Mouse (Mus musculus): Measurements from ENCODE around the gene Nmrk2.
"Not testable (repeated sequence)": the region's sequence is repeated elsewhere in the genome, so short reads cannot be mapped to it uniquely, and the experiment has no call there.

Nmrk2 gene

DNA sequence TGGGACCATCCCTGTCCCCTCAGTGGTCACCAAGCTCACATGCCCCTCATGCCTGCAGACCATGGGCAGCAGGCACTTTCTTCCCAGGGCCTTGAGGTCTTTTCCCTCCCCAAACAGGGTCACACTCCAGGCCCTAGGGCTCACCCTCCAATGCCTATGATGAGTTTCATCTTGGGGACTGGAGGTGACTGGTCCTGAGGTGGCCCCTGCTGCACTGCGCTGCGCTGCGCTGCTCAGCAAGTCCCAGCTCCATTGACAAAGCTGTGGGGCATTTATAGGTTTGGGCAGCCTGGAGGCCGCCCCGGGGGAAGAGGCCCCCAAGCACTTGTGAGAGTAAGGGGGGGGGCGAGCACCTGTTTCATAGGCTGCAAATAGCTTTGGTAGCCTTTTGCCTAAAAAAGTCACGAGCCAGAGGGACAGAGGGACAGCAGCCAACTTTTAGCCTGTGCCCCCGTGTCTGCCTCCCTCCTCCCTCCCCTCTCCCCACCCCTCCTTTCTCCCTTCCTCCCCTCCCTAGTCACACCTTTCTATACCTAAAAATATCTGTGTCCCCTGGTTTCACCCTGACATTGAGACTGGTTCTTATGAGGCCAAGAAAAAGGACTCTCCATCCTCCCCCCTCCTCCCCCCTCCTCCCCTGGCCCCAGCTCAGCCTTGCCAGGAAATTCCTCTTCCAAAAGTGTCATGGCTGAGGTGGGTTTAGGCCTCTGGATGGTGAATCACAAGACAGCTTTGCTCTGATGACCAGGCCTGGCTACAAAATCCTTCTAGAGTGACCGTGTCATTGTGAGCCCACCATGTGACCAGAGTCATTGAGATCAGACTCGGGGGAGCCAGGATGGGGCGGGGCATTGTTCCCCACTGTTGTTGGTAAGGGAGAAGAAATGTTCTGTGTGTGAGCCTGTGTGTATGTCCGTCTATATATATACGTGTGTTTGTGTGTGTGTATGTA is at the start of gene Nmrk2:
Nmrk2 (minus strand) TSS at position 245 of the 952 bp plus-strand sequence.
- no peak for DNase-seq (ENCODE audit: low spot score)

GRCm38 (mm10) chr10:81249442-81249841 is 47.6 kb upstream of the Nmrk2 start:
- DNase-seq (ENCODE audit: low spot score), result no peak

DNA sequence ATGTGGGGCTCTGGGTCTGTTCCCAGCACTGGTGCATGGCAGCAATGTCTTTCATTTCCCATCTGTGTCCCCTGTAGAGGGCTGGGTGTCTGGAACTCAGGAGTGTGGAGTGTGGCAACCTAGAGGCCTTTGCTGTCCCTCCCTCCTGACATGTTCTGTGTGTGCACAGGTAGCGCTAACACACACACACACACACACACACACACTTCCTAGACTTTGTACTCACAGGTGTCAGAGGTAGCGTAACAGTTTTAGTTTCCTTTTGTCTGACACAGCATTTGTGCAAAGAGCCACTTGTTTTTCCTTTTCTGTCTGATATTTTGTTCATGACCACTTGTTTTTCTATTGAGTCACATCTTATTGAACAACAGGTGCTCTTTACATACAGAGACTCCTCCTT is 46.0 kb upstream of the Nmrk2 start:
- no peak for DNase-seq (ENCODE audit: low spot score)

DNA sequence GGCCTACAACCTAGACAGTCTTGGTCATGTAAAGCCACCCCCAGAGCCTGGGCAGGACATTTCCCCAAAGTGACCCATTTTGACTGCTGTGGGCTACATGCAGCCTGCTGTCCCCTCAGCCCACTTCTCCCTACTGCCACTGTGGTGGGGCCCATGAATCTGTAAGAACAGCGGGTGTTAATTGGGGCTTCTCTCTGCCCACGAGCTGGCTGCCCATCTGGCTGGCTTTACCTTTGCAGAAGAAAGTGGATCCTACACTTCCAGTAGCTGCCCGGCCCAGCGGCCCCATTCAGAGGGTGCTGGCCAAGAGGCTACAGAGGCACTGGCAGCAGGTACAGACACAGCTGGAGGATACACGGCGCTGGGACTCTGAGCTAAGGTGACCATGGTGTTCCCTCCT is 43.3 kb upstream of the Nmrk2 start:
- no peak for DNase-seq (ENCODE audit: low spot score)

DNA sequence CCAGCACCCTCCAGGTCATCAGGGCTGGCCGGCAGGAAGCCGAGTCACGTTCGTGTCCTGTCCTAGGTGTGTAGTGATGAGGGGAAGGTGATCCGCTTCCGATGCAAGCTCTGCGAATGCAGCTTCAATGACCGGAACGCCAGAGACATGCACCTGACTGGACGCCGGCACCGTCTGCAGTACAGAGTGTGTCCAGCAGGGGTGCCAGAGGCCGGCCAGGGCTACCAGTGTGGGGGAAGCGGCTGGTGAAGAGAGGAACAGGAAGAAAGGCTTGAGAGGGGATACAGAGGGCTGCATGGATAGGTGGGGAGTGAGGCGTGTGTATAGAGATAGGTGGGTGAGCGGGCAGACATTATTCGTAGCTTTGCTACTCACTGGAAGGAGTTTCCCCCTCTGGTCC is 42.7 kb upstream of the Nmrk2 start:
- peak; percentile 52 for DNase-seq (ENCODE audit: low spot score)

DNA sequence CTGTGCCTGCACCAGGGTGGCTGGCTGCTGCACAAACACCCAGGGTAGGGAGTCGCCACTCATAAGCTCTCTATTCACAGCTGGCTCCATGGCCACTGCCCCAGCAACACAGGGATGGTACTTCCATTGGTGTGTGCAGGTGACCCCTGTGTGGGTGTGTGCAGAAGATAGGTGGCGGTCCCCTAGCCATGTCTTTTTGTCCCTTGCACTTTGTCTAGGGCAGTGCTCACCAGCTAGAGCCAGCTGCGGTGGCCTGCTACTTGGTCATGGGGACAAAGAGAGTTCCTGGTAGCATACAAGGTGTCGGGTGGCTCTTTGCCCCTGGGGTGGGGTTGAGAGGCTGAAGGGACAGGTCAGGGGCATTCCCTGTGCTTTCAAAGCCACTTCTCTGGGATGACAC is 42.3 kb upstream of the Nmrk2 start:
- DNase-seq (ENCODE audit: low spot score), result no peak

DNA sequence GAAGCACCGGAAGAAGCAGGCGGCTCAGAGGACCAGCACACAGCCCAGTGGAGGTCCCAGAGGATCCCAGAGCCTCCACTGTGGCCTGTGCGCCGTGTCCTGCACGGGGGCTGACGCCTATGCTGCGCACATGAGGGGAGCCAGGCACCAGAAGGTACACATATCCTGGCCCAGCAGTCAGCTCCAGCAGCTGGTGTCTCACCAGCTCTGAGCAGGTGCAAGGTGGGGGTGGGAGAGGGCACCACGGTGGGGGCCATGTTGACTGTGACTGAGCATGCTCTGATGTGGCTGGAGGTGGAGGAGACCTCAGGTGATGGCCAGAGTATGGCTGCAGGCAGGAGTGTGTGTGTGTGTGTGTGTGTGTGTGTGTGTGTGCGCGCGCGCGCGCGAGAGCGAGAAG is 40.2 kb upstream of the Nmrk2 start:
- no peak for DNase-seq (ENCODE audit: low spot score)

- no peak for DNase-seq (ENCODE audit: low spot score)
Observed at GRCm38 (mm10) chr10:81240876-81241275, 39.0 kb upstream of the Nmrk2 start.

DNA sequence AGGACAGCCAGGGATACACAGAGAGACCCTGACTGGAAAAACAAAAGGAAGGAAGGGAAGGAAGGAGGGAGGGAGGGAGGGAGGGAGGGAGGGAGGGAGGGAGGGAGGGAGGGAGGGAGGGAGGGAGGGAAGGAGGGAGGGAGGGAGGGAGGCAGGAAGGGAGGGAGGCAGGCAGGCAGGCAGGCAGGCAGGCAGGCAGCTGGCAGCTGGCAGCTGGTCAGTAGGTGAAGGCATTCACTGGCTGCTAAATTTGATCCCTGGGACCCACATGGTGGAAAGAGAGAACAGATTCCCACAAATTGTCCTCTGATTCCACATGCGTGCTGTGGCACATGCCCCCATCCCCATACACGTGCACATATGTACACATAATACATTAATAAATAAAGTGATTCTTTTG is 36.8 kb upstream of the Nmrk2 start:
- DNase-seq (ENCODE audit: low spot score), result no peak

DNA sequence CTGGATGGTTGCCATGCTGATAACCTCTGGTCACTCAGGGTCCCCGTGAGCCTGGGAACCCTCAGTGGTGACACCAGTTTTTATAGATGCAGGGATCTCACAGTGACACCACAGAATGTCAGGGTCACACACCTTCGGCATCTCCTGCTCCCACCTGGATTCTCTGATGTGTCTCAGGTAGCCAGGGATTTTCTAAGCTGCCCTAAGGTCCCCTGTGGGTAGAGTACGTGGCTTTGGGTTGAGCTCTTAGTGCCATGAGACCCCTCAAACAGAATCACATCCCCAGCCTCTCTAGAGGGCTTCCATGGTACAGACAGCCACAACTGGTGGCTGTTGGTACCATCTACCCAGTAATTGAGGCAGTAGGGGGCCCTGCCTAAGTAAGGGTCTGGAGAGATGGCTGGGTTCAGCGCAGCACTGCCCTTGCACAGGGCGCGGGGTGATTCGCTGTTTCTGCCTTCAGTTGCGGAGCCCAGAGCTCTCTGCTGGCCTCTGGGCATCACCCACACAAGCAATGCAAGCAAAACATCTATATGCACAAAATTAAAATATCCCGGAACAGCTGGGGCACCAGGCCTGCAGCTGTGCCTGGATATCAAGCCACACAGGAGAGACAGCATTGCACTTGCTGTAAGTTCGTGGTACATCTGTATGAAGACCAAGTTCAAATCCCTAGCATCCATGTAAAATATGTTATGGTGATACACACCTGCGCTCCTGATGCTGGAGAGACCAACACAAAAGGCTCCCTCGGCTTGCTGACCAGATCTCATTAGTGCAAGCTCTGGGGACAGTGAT is 34.8 kb upstream of the Nmrk2 start:
- no peak for DNase-seq (ENCODE audit: low spot score)

DNA sequence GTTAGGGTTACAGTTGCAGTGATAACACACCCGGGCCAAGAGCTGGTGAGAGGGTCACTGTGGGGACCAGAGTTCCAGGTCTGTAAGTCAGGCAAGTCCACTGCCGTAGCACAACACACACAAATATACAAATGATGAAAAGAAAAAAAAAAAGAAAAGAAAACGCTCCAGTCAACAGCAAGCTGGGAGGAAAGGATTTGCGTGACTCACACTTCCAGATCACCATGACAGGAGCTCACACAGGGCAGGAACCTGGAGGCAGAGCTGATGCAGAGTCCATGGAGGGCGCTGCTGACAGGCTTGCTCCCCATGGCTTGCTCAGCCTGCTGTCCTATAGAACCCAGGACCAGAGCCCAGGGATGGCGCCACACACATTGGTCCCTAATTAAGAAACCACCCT is 32.4 kb upstream of the Nmrk2 start:
- no peak for DNase-seq (ENCODE audit: low spot score)

DNA sequence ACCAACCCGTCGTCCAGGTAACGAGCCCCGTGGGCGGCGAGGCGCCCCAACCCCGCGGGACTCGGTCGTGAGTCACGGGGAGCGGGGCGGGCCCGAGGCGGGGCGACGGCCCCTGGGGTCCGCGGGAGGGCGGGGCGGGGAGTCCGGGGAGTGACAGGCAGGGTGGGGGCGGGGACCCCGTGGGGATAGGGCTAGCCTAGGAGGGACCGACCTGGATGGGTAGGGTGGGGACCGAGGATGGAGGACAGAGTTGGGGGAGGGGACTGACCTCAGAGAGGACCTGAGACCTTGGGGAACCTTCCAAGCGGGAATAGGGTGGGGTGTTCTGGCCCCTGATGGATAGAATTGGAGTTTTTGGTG is 31.4 kb upstream of the Nmrk2 start:
- DNase-seq (ENCODE audit: low spot score), result no peak

GRCm38 (mm10) chr10:81232580-81233225 is 30.9 kb upstream of the Nmrk2 start, which contains the start of gene Zfr2:
TSS of gene Zfr2 (plus strand) at chr10:81233155.
- DNase-seq (ENCODE audit: low spot score), result peak; percentile 81

GRCm38 (mm10) chr10:81231436-81231835 is 29.6 kb upstream of the Nmrk2 start:
- no peak for DNase-seq (ENCODE audit: low spot score)

DNA sequence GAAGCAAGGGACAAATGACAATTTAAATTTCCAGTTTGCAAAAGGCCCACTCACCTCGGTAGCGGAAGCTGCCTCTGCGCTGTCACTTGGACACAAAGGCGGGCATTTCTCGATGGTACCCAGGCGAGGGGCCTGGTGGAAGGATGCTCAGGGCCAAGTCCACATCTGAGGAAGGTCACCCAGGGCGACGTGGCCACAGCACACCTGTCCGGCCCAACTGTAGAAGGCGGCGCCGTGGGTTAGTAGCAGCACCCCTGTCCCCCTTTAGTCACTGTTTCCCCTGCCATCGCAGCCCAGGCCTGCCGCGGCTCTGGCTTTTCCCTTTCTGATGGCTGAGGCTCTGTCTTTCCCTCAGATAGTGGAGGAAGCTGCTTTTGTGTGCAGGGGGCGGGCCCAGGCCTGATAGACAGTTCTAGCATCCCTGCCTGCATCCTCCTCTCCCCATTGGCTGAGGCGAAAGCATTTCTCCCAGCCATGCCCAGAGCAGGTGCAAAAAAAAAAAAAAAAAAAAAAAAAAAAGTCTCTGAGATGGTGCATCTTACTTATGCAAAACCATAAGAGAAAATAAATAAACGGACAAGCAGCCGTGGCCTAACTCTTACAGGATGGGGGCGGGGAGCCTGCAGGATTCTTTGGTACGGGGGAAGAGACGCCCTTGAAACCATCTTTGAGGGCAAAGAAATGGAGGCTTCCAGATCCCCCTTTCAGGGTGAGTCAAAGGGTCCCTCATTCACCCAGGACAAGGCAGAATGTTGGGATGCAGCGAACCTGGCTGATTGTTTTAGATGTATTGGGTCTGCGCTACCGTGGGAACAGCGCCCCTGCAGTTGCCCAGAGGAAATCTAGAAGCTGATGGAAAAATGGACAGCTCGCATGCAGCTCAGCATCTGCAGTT is 28.8 kb upstream of the Nmrk2 start, which contains the start of gene Atcay:
Atcay (minus strand) TSS at position 396 of the 895 bp plus-strand sequence.
- DNase-seq (ENCODE audit: low spot score), result no peak

DNA sequence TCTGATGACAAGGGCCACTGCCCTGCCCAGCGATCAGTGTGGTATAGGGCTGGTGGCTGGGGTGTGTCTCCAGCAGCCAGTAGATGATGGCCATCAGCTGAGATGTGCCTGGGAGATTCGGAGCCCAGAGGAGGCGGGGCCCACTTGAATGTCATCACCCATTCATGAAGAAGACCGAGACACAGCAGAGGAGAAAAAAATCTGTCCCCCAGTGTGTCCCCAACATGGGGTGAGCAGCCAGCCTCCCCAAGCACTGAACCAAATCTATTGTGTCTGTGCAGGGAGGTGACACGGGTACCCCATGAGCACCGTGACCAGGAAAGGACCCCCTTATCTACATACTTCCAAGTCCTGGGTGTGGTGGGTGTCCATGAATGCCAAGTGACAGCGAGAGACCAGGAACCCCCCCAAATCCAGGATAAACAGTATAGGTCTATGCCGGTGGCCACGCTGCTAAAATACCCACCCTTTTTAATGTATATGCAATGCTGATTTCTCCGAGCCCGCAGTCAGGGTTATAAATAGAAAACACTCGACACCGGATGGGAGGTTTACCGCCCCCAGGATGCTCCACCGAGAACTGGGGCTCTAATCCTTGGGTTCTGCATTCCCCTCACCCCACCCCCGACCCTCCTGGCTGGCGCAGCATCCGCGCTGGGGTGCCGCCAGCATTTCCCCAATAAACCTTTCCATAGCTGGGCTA is 28.0 kb upstream of the Nmrk2 start:
- no peak for DNase-seq (ENCODE audit: low spot score)

- not testable (repeated sequence) for DNase-seq (ENCODE audit: low spot score)
Observed at GRCm38 (mm10) chr10:81223731-81224130, 21.9 kb upstream of the Nmrk2 start.

- no peak for DNase-seq (ENCODE audit: low spot score)
Observed at GRCm38 (mm10) chr10:81221402-81222015, 19.7 kb upstream of the Nmrk2 start.

GRCm38 (mm10) chr10:81217964-81218363 is 16.1 kb upstream of the Nmrk2 start:
- peak; percentile 55 for DNase-seq (ENCODE audit: low spot score)

- DNase-seq (ENCODE audit: low spot score), result not testable (repeated sequence)
Observed at GRCm38 (mm10) chr10:81217267-81217666, 15.4 kb upstream of the Nmrk2 start.
